Mouse (Mus musculus) heart, embryonic 16.5 days (tissue): Measurements from ENCODE around the gene Peli2. TPM values are rescaled to one million over a fixed set of nuclear protein-coding genes. Genes with fewer than 3 reads are reported as not detected.

ENCODE experiments used
- ATAC-seq: fragments of 200-750 bp; cut with Nextera tagmentation; replicated peaks from 2 replicates; pipeline ENCODE4 v1.8.0; 2017; ENCODE audit warnings: moderate number of reproducible peaks; ENCODE audit not compliant: insufficient read depth, low FRiP score; ENCODE audit errors: extremely low read depth
- H3K27ac ChIP-seq: fragments of 300-500 bp; sonication (generic); 2 replicates; pipeline ENCODE4 v1.5.1; 2014; ENCODE audit warnings: mild to moderate bottlenecking, low read length, control low read depth, moderate library complexity
- H3K27me3 ChIP-seq: fragments of 300-500 bp; sonication (generic); 2 replicates; pipeline ENCODE4 v1.6.1; 2014; ENCODE audit warnings: low read length, mixed read lengths; ENCODE audit not compliant: control insufficient read depth, insufficient read depth
- H3K36me3 ChIP-seq: fragments of 300-500 bp; sonication (generic); 2 replicates; pipeline ENCODE4 v1.6.1; 2014; ENCODE audit not compliant: control insufficient read depth, insufficient read depth
- H3K4me1 ChIP-seq: fragments of 300-500 bp; sonication (generic); 2 replicates; pipeline ENCODE4 v1.6.1; 2014; ENCODE audit warnings: low read length, mixed read lengths; ENCODE audit not compliant: control insufficient read depth, insufficient read depth
- H3K4me2 ChIP-seq: fragments of 300-500 bp; sonication (generic); 2 replicates; pipeline ENCODE4 v1.6.1; 2014; ENCODE audit warnings: low read depth, mild to moderate bottlenecking, control low read depth, low read length
- H3K4me3 ChIP-seq: fragments of 300-500 bp; sonication (generic); 2 replicates; pipeline ENCODE4 v1.5.1; 2014; ENCODE audit warnings: mild to moderate bottlenecking, control low read depth, low read length
- H3K9ac ChIP-seq: fragments of 300-500 bp; sonication (generic); 2 replicates; pipeline ENCODE4 v1.6.1; 2014; ENCODE audit warnings: low read length, control low read depth
- H3K9me3 ChIP-seq: fragments of 300-500 bp; sonication (generic); replicated peaks from 2 replicates; pipeline ENCODE4 v1.6.1; 2016; ENCODE audit warnings: low read length; ENCODE audit not compliant: control insufficient read depth
- WGBS: fragments of 180-500 bp; shearing (Covaris S2); extraction: QIAGEN DNeasy Blood & Tissue Kit; methylation state at CpG from one replicate; pipeline ENCODE4 v1.1.7; 2014; 5-methylcytosine and 5-hydroxymethylcytosine counted together
- polyA plus RNA-seq: library from polyadenylated mRNA; unstranded; fragments of >200 nt; fragmentation: Nextera tagmentation; extraction: Ambion mirVana; gene quantifications from 2 replicates; pipeline ENCODE4 v1.2.1, GENCODE M21; 2015

Peli2 gene
- polyA plus RNA-seq, 1 experiment from 2014 or later = 2.6 TPM

- H3K9ac ChIP-seq = no peak overlapping the region
- ATAC-seq = no peak
Observed at GRCm38 (mm10) chr14:48186302-48186701, 65.7 kb downstream of the Peli2 start.

GRCm38 (mm10) chr14:48187100-48187499 lies 66.5 kb downstream of the Peli2 start:
- no peak for ATAC-seq
- WGBS = 53% methylated on average over 9 of the region's 9 CpGs

More at GRCm38 (mm10) chr14:48186302-48186701, 65.7 kb downstream of the Peli2 start:
- Histone ChIP-seq H3K27ac (no peak overlapping the region), H3K4me3 (no peak overlapping the region), H3K9me3 (peaks cover 16% of the 10 kb centered on the region), H3K4me2 (no peak overlapping the region), H3K36me3 (peaks cover 4% of the 10 kb centered on the region; the same call in 1 of the 2 replicates), H3K27me3 (no peaks in the 10 kb centered on the region), H3K4me1 (no peaks in the 10 kb centered on the region)
- 74% methylated on average over 6 of the region's 6 CpGs for WGBS

GRCm38 (mm10) chr14:48189330-48189729 lies 68.7 kb downstream of the Peli2 start:
- no peak overlapping the region for H3K4me2 ChIP-seq
- H3K4me1 ChIP-seq = no peaks in the 10 kb centered on the region
- WGBS = 48% methylated on average over 8 of the region's 8 CpGs
- no peaks in the 10 kb centered on the region for H3K36me3 ChIP-seq
- no peak overlapping the region for H3K27ac ChIP-seq
- H3K9ac ChIP-seq = no peak overlapping the region
- ATAC-seq = no peak
- no peak overlapping the region for H3K4me3 ChIP-seq
- H3K27me3 ChIP-seq = no peaks in the 10 kb centered on the region
- H3K9me3 ChIP-seq = no peaks in the 10 kb centered on the region

More at GRCm38 (mm10) chr14:48187100-48187499, 66.5 kb downstream of the Peli2 start:
- Histone ChIP-seq H3K27me3 (no peaks in the 10 kb centered on the region), H3K36me3 (peaks cover 4% of the 10 kb centered on the region; the same call in 1 of the 2 replicates), H3K27ac (no peak overlapping the region), H3K4me2 (no peak overlapping the region), H3K4me1 (no peaks in the 10 kb centered on the region), H3K9ac (no peak overlapping the region), H3K4me3 (no peak overlapping the region), H3K9me3 (peaks cover 10% of the 10 kb centered on the region)

GRCm38 (mm10) chr14:48190946-48191345 lies 70.3 kb downstream of the Peli2 start:
- Histone ChIP-seq H3K27me3 (no peaks in the 10 kb centered on the region), H3K27ac (no peak overlapping the region), H3K4me2 (no peak overlapping the region), H3K36me3 (no peaks in the 10 kb centered on the region), H3K9me3 (no peaks in the 10 kb centered on the region), H3K9ac (no peak overlapping the region), H3K4me1 (0 out of 2 replicates have a peak, but pooled peaks cover 2% of the 10 kb centered on the region), H3K4me3 (no peak overlapping the region)
- ATAC-seq = no peak
- WGBS = 85% methylated on average over 5 of the region's 5 CpGs

- peaks cover 4% of the 10 kb centered on the region; the same call in 1 of the 2 replicates for H3K4me1 ChIP-seq
- H3K9me3 ChIP-seq = no peaks in the 10 kb centered on the region
- H3K27ac ChIP-seq = no peak overlapping the region
- no peaks in the 10 kb centered on the region for H3K36me3 ChIP-seq
- no peak overlapping the region for H3K9ac ChIP-seq
- ATAC-seq = no peak
- WGBS = 91% methylated on average over 3 of the region's 3 CpGs
- H3K4me2 ChIP-seq = no peak overlapping the region
- H3K27me3 ChIP-seq = no peaks in the 10 kb centered on the region
- H3K4me3 ChIP-seq = no peak overlapping the region
Observed at GRCm38 (mm10) chr14:48191925-48192324, 71.3 kb downstream of the Peli2 start.

- H3K4me3 ChIP-seq = no peak overlapping the region
- WGBS = 49% methylated on average over 5 of the region's 5 CpGs
- no peak overlapping the region for H3K4me2 ChIP-seq
- no peak overlapping the region for H3K27ac ChIP-seq
- peaks cover 3% of the 10 kb centered on the region for H3K27me3 ChIP-seq
- no peak for ATAC-seq
- H3K36me3 ChIP-seq = no peaks in the 10 kb centered on the region
- peaks cover 16% of the 10 kb centered on the region for H3K4me1 ChIP-seq
- no peaks in the 10 kb centered on the region for H3K9me3 ChIP-seq
- H3K9ac ChIP-seq = no peak overlapping the region
Observed at GRCm38 (mm10) chr14:48196804-48197203, 76.2 kb downstream of the Peli2 start.

GRCm38 (mm10) chr14:48197287-48197686 lies 76.7 kb downstream of the Peli2 start:
- peaks cover 16% of the 10 kb centered on the region for H3K4me1 ChIP-seq
- WGBS = 61% methylated on average over 7 of the region's 7 CpGs
- no peak overlapping the region for H3K4me3 ChIP-seq
- 0 out of 2 replicates have a peak, but pooled peaks have one; percentile 14 for ATAC-seq
- H3K27me3 ChIP-seq = peaks cover 3% of the 10 kb centered on the region
- H3K4me2 ChIP-seq = no peak overlapping the region
- no peak overlapping the region for H3K9ac ChIP-seq
- no peaks in the 10 kb centered on the region for H3K36me3 ChIP-seq
- H3K27ac ChIP-seq = no peak overlapping the region
- H3K9me3 ChIP-seq = no peaks in the 10 kb centered on the region

- H3K4me2 ChIP-seq = no peak overlapping the region
- H3K27me3 ChIP-seq = peaks cover 3% of the 10 kb centered on the region
- 60% methylated on average over 8 of the region's 8 CpGs for WGBS
- no peaks in the 10 kb centered on the region for H3K36me3 ChIP-seq
- H3K9ac ChIP-seq = no peak overlapping the region
- no peaks in the 10 kb centered on the region for H3K9me3 ChIP-seq
- H3K4me3 ChIP-seq = no peak overlapping the region
- no peak overlapping the region for H3K27ac ChIP-seq
- no peak for ATAC-seq
- H3K4me1 ChIP-seq = peaks cover 16% of the 10 kb centered on the region
Observed at GRCm38 (mm10) chr14:48198190-48198954, 77.7 kb downstream of the Peli2 start.

- no peak for ATAC-seq
- H3K27me3 ChIP-seq = peaks cover 3% of the 10 kb centered on the region
- no peaks in the 10 kb centered on the region for H3K36me3 ChIP-seq
- H3K27ac ChIP-seq = no peak overlapping the region
- no peak overlapping the region for H3K4me3 ChIP-seq
- H3K9ac ChIP-seq = no peak overlapping the region
- WGBS = 73% methylated on average over 16 of the region's 16 CpGs
- H3K4me2 ChIP-seq = no peak overlapping the region
- H3K9me3 ChIP-seq = no peaks in the 10 kb centered on the region
- peaks cover 16% of the 10 kb centered on the region for H3K4me1 ChIP-seq
Observed at GRCm38 (mm10) chr14:48198957-48199356, 78.3 kb downstream of the Peli2 start.
